Mouse (Mus musculus) myocyte (in vitro differentiated cells): ENCODE results near the gene Ankrd52. TPM values are rescaled to one million over a fixed set of nuclear protein-coding genes. Genes with fewer than 3 reads are reported as not detected.

ENCODE experiments used
- H3K27me3 ChIP-seq: one replicate; pipeline ENCODE4 v1.6.1; 2011; ENCODE audit not compliant: control insufficient read depth, insufficient read depth, insufficient read length
- H3K36me3 ChIP-seq: one replicate; pipeline ENCODE4 v1.6.1; 2011; ENCODE audit not compliant: control insufficient read depth, insufficient read depth
- H3K4me2 ChIP-seq: one replicate; pipeline ENCODE4 v1.6.1; 2011; ENCODE audit warnings: low read depth, control low read depth
- H3K4me3 ChIP-seq: one replicate; pipeline ENCODE4 v1.5.1; 2011; ENCODE audit warnings: mild to moderate bottlenecking, control low read depth, moderate library complexity
- H3K79me2 ChIP-seq: one replicate; pipeline ENCODE4 v1.6.1; 2011; ENCODE audit not compliant: control insufficient read depth, insufficient read depth
- H3ac ChIP-seq: one replicate; pipeline ENCODE4 v1.6.1; 2011; ENCODE audit not compliant: control insufficient read depth, insufficient read length
- CEBPB ChIP-seq: IDR thresholded peaks from 2 replicates; pipeline ENCODE4 v1.6.1; 2011; ENCODE audit warnings: mild to moderate bottlenecking, moderate library complexity; ENCODE audit not compliant: poor library complexity, insufficient read depth, severe bottlenecking
- E2F4 ChIP-seq: IDR thresholded peaks from one replicate; pipeline ENCODE4 v1.6.1; 2011; ENCODE audit warnings: mild to moderate bottlenecking, control low read depth, moderate library complexity; ENCODE audit not compliant: insufficient read depth
- MAX ChIP-seq: IDR thresholded peaks from one replicate; pipeline ENCODE4 v1.6.1; 2011; ENCODE audit warnings: low read depth, mild to moderate bottlenecking, control low read depth
- MYOD1 ChIP-seq, 3 experiments: IDR thresholded peaks; one replicate each; pipeline ENCODE4 v1.6.1; 2011; ENCODE audit warnings: control low read depth in 2 of 3, low read depth in 2 of 3, mild to moderate bottlenecking in 2 of 3, moderate library complexity in 1 of 3; ENCODE audit not compliant: insufficient read length in 2 of 3, control insufficient read depth in 1 of 3
- MYOG ChIP-seq, 3 experiments: IDR thresholded peaks; one replicate each; pipeline ENCODE4 v1.6.1; 2011; ENCODE audit warnings: control low read depth in 2 of 3, low read depth in 2 of 3, mild to moderate bottlenecking in 2 of 3; ENCODE audit not compliant: insufficient read length in 2 of 3, control insufficient read depth in 1 of 3, insufficient read depth in 1 of 3
- POLR2A ChIP-seq: IDR thresholded peaks from one replicate; pipeline ENCODE4 v1.6.1; 2011; ENCODE audit warnings: low read depth, mild to moderate bottlenecking, control low read depth, moderate library complexity; ENCODE audit not compliant: insufficient read length
- POLR2AphosphoS2 ChIP-seq: IDR thresholded peaks from one replicate; pipeline ENCODE4 v1.6.1; 2011; ENCODE audit warnings: low read depth, control low read depth; ENCODE audit not compliant: insufficient read length
- REST ChIP-seq: IDR thresholded peaks from one replicate; pipeline ENCODE4 v1.6.1; 2011; ENCODE audit warnings: mild to moderate bottlenecking, control low read depth, moderate library complexity; ENCODE audit not compliant: insufficient read depth, insufficient read length
- SRF ChIP-seq: IDR thresholded peaks from one replicate; pipeline ENCODE4 v1.6.1; 2011; ENCODE audit warnings: low read depth; ENCODE audit not compliant: control insufficient read depth, insufficient read length
- TCF12 ChIP-seq: IDR thresholded peaks from one replicate; pipeline ENCODE4 v1.6.1; 2011; ENCODE audit warnings: mild to moderate bottlenecking, control low read depth; ENCODE audit not compliant: poor library complexity, insufficient read depth, severe bottlenecking
- TCF3 ChIP-seq: IDR thresholded peaks from one replicate; pipeline ENCODE4 v1.6.1; 2011; ENCODE audit warnings: low read depth, control low read depth; ENCODE audit not compliant: insufficient read length
- USF1 ChIP-seq: IDR thresholded peaks from one replicate; pipeline ENCODE4 v1.6.1; 2011; ENCODE audit warnings: low read depth, mild to moderate bottlenecking, control low read depth, moderate library complexity
- polyA plus RNA-seq: library from polyadenylated mRNA; unstranded; fragments of >200 nt; fragmentation: generic; extraction: Trizol; gene quantifications from one replicate; pipeline ENCODE4 v1.2.1, GENCODE M21; 2012; ENCODE audit warnings: missing spikeins

The Ankrd52 gene
- polyA plus RNA-seq, 1 experiment: 30.8 TPM

GRCm38 (mm10) chr10:128359226-128359625 lies 17.7 kb upstream of the Ankrd52 start:
- TF ChIP-seq CEBPB (no peak), REST (no peak)
- H3K4me2 ChIP-seq: no peak overlapping the region
- H3ac ChIP-seq: no peak overlapping the region
- H3K79me2 ChIP-seq: no peaks in the 10 kb centered on the region
- H3K4me3 ChIP-seq: no peak overlapping the region
- H3K36me3 ChIP-seq: peaks cover 74% of the 10 kb centered on the region
- H3K27me3 ChIP-seq: no peaks in the 10 kb centered on the region

- Histone ChIP-seq H3K27me3 (no peaks in the 10 kb centered on the region), H3K79me2 (no peaks in the 10 kb centered on the region), H3ac (no peak overlapping the region), H3K36me3 (peaks cover 79% of the 10 kb centered on the region), H3K4me2 (no peak overlapping the region), H3K4me3 (no peak overlapping the region)
- TF ChIP-seq SRF (no peak), USF1 (no peak), MAX (no peak), CEBPB (no peak), E2F4 (no peak), POLR2AphosphoS2 (no peak), TCF3 (no peak), REST (no peak), MYOD1 (IDR thresholded peaks at IDR 0.05; ENCODE audit: control insufficient read depth in 1 of 3, insufficient read length in 2 of 3, low read depth in 2 of 3) (no peak), TCF12 (no peak)
Observed at GRCm38 (mm10) chr10:128361836-128362235, 15.1 kb upstream of the Ankrd52 start.

GRCm38 (mm10) chr10:128362568-128362967 lies 14.3 kb upstream of the Ankrd52 start:
- Histone ChIP-seq H3K4me3 (no peak overlapping the region), H3K36me3 (peaks cover 74% of the 10 kb centered on the region), H3K4me2 (no peak overlapping the region), H3ac (no peak overlapping the region), H3K27me3 (no peaks in the 10 kb centered on the region), H3K79me2 (no peaks in the 10 kb centered on the region)
- TF ChIP-seq MYOG (IDR thresholded peaks at IDR 0.05; ENCODE audit: control insufficient read depth in 1 of 3, insufficient read depth in 1 of 3, insufficient read length in 2 of 3, low read depth in 2 of 3) (no peak), USF1 (no peak), POLR2A (no peak), MAX (no peak), POLR2AphosphoS2 (no peak), E2F4 (no peak), REST (no peak), SRF (no peak), MYOD1 (IDR thresholded peaks at IDR 0.05; ENCODE audit: control insufficient read depth in 1 of 3, insufficient read length in 2 of 3, low read depth in 2 of 3) (no peak), TCF12 (no peak), TCF3 (no peak), CEBPB (no peak)

- peaks cover 23% of the 10 kb centered on the region for H3K36me3 ChIP-seq
- H3ac ChIP-seq: peak overlapping the region; percentile 69
- H3K4me3 ChIP-seq: peak overlapping the region; percentile 58
- H3K4me2 ChIP-seq: peak overlapping the region; percentile 91
- TF ChIP-seq MAX: no peak
- peak in 2 of 3 experiments; percentile 18 to 61 for TF ChIP-seq MYOG (IDR thresholded peaks at IDR 0.05; ENCODE audit: control insufficient read depth in 1 of 3, insufficient read depth in 1 of 3, insufficient read length in 2 of 3, low read depth in 2 of 3)
- peak in 2 of 3 experiments; percentile 31 to 72 for TF ChIP-seq MYOD1 (IDR thresholded peaks at IDR 0.05; ENCODE audit: control insufficient read depth in 1 of 3, insufficient read length in 2 of 3, low read depth in 2 of 3)
- no peaks in the 10 kb centered on the region for H3K27me3 ChIP-seq
- H3K79me2 ChIP-seq: no peaks in the 10 kb centered on the region
Observed at GRCm38 (mm10) chr10:128367899-128368401, 9.0 kb upstream of the Ankrd52 start.

GRCm38 (mm10) chr10:128368402-128369217 lies 8.3 kb upstream of the Ankrd52 start, which contains the start of gene Coq10a:
Gene Coq10a, minus strand, starts transcription at chr10:128368997.
- peak within 1 kb of the TSS; percentile 91 for H3K4me2 ChIP-seq
- TF ChIP-seq POLR2A (peak; percentile 89), MAX (no peak), CEBPB (no peak), MYOG (IDR thresholded peaks at IDR 0.05; ENCODE audit: control insufficient read depth in 1 of 3, insufficient read depth in 1 of 3, insufficient read length in 2 of 3, low read depth in 2 of 3) (no peak), SRF (peak; percentile 74), TCF3 (no peak), MYOD1 (IDR thresholded peaks at IDR 0.05; ENCODE audit: control insufficient read depth in 1 of 3, insufficient read length in 2 of 3, low read depth in 2 of 3) (no peak), POLR2AphosphoS2 (peak; percentile 95), USF1 (peak; percentile 41)

More at GRCm38 (mm10) chr10:128368402-128369217, 8.3 kb upstream of the Ankrd52 start, which contains the start of gene Coq10a:
- Histone ChIP-seq H3K36me3 (peaks cover 17% of the 10 kb centered on the region), H3ac (peak within 1 kb of the TSS; percentile 69), H3K4me3 (peak within 1 kb of the TSS; percentile 58), H3K79me2 (no peaks in the 10 kb centered on the region), H3K27me3 (no peaks in the 10 kb centered on the region)
